Mouse (Mus musculus): ENCODE results near the gene Aplf.

Aplf gene

GRCm38 (mm10) chr6:87623151-87623550, 48.8 kb downstream of the Aplf start:
- no peak for DNase-seq (ENCODE audit: inconsistent ontology term)

- peak; percentile 81 for DNase-seq (ENCODE audit: inconsistent ontology term)
Observed at GRCm38 (mm10) chr6:87621281-87621680, 50.7 kb downstream of the Aplf start.

GRCm38 (mm10) chr6:87618021-87618420, 54.0 kb downstream of the Aplf start:
- no peak for DNase-seq (ENCODE audit: inconsistent ontology term)

- DNase-seq (ENCODE audit: inconsistent ontology term): peak; percentile 70
Observed at GRCm38 (mm10) chr6:87615696-87616083, 56.3 kb downstream of the Aplf start.

- peak; percentile 68 for DNase-seq (ENCODE audit: inconsistent ontology term)
Observed at GRCm38 (mm10) chr6:87614794-87615695, 56.9 kb downstream of the Aplf start.

- DNase-seq (ENCODE audit: inconsistent ontology term): peak; percentile 77
Observed at GRCm38 (mm10) chr6:87599825-87600224, 72.2 kb downstream of the Aplf start.

- DNase-seq (ENCODE audit: inconsistent ontology term): peak; percentile 70
Observed at GRCm38 (mm10) chr6:87597116-87597833, 74.7 kb downstream of the Aplf start.

- DNase-seq (ENCODE audit: inconsistent ontology term): no peak
Observed at GRCm38 (mm10) chr6:87594188-87594587, 77.8 kb downstream of the Aplf start.

- peak; percentile 63 for DNase-seq (ENCODE audit: inconsistent ontology term)
Observed at GRCm38 (mm10) chr6:87590394-87591281, 81.4 kb downstream of the Aplf start, which contains the start of gene Prokr1. Gene Prokr1, minus strand, starts transcription at chr6:87590743.

- DNase-seq (ENCODE audit: inconsistent ontology term): no peak
Observed at GRCm38 (mm10) chr6:87589718-87590393, 82.1 kb downstream of the Aplf start.

GRCm38 (mm10) chr6:87583991-87584390, 88.0 kb downstream of the Aplf start:
- no peak for DNase-seq (ENCODE audit: inconsistent ontology term)

- DNase-seq (ENCODE audit: inconsistent ontology term): no peak
Observed at GRCm38 (mm10) chr6:87583183-87583611, 88.8 kb downstream of the Aplf start.

- peak; percentile 77 for DNase-seq (ENCODE audit: inconsistent ontology term)
Observed at GRCm38 (mm10) chr6:87582456-87582855, 89.5 kb downstream of the Aplf start.

- no peak for DNase-seq (ENCODE audit: inconsistent ontology term)
Observed at GRCm38 (mm10) chr6:87581581-87581980, 90.4 kb downstream of the Aplf start.

GRCm38 (mm10) chr6:87581071-87581470, 90.9 kb downstream of the Aplf start:
- no peak for DNase-seq (ENCODE audit: inconsistent ontology term)

Measured in Muller cell, postnatal 12 days (primary cell).